Mouse (Mus musculus): ENCODE data around the gene Crtap.

Gene Crtap

GRCm38 (mm10) chr9:114326011-114326748 is 64.3 kb downstream of the Crtap start:
- DNase-seq (ENCODE audit: low read depth, low spot score): no peak
